Mouse (Mus musculus) forebrain, embryonic 10.5 days (tissue): ENCODE measurements around the gene Zswim5. TPM values are rescaled to one million over a fixed set of nuclear protein-coding genes. Genes with fewer than 3 reads are reported as not detected.
A peak's percentile ranks its signal among the peaks of the same experiment; 100 is the strongest.

Experiments used
- DNase-seq: peaks from one replicate; pipeline ENCODE4 v3.0.0-alpha.2; 2017; ENCODE audit warnings: low spot score; ENCODE audit errors: extremely low spot score
- H3K27ac ChIP-seq: fragments of 300-500 bp; sonication (generic); 2 replicates; pipeline ENCODE4 v1.5.1; 2016; ENCODE audit warnings: mild to moderate bottlenecking
- H3K27me3 ChIP-seq: fragments of 300-500 bp; sonication (generic); 2 replicates; pipeline ENCODE4 v1.6.1; 2016; ENCODE audit warnings: mild to moderate bottlenecking; ENCODE audit not compliant: poor library complexity, severe bottlenecking
- H3K36me3 ChIP-seq: fragments of 300-500 bp; sonication (generic); replicated peaks from 2 replicates; pipeline ENCODE4 v1.6.1; 2016; ENCODE audit warnings: mild to moderate bottlenecking, moderate library complexity
- H3K4me1 ChIP-seq: fragments of 300-500 bp; sonication (generic); 2 replicates; pipeline ENCODE4 v1.6.1; 2016
- H3K4me3 ChIP-seq: fragments of 300-500 bp; sonication (generic); 2 replicates; pipeline ENCODE4 v1.5.1; 2016; ENCODE audit warnings: mild to moderate bottlenecking, moderate library complexity
- H3K9me3 ChIP-seq: fragments of 300-500 bp; sonication (generic); 2 replicates; pipeline ENCODE4 v1.6.1; 2016; ENCODE audit warnings: mild to moderate bottlenecking, moderate library complexity
- WGBS: fragments of 180-500 bp; shearing (Covaris S2); methylation state at CpG from one replicate; pipeline ENCODE4 v1.1.7; 2016; 5-methylcytosine and 5-hydroxymethylcytosine counted together
- polyA plus RNA-seq: library from polyadenylated mRNA; unstranded; fragments of >200 nt; fragmentation: Nextera tagmentation; extraction: Ambion mirVana; gene quantifications from 2 replicates; pipeline ENCODE4 v1.2.1, GENCODE M21; 2016

Zswim5 gene
- polyA plus RNA-seq, 1 experiment from 2014 or later = 5.7 TPM

DNA sequence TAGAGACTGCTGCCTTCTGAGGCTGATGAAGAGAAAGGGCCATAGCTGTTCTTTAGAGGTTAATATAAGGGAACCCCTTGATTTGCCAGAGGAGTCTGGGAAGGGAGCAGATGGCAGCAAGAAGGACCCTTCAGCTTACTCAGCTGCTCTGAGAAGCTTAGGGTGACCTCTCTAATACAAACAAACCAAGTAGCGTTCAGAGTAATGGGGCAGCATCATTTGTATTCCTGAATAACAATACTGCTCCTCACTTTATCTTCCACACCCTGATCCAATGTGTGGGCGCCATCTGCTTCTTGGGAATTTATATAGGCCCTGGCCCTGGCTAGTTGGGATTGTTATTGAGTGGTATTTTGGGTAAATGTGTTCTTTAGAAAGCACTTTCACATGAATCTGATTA is 65.5 kb downstream of the Zswim5 start:
- Histone ChIP-seq H3K27ac (no peak overlapping the region), H3K27me3 (no peaks in the 10 kb centered on the region), H3K4me3 (no peak overlapping the region), H3K9me3 (no peaks in the 10 kb centered on the region), H3K36me3 (no peaks in the 10 kb centered on the region), H3K4me1 (peaks cover 38% of the 10 kb centered on the region)
- no peak for DNase-seq
- WGBS = 70% methylated on average over 2 of the region's 2 CpGs

DNA sequence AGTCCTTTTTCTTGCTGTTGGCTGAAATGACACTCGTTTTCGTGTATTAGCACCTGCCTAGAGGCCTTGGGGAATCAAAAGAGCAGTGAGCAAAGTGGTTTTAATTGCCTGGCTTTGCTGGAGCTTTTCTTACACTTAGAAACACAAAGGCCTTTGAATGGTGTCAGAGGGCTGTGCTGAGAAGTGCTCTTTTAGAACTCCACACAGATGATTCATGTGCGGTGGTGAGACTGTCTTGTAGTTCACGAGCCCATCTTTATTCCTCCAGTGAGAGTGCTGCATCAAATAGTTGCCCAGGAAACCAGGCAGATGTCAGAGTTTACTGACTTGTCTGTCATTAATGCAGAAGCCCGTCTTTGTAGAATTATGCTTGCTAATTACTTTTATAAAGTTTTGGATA is 66.9 kb downstream of the Zswim5 start:
- DNase-seq = no peak
- H3K4me3 ChIP-seq = no peak overlapping the region
- H3K9me3 ChIP-seq = no peaks in the 10 kb centered on the region
- H3K27ac ChIP-seq = no peak overlapping the region
- peaks cover 34% of the 10 kb centered on the region for H3K4me1 ChIP-seq
- WGBS = 33% methylated on average over 5 of the region's 5 CpGs
- no peaks in the 10 kb centered on the region for H3K36me3 ChIP-seq
- no peaks in the 10 kb centered on the region for H3K27me3 ChIP-seq

DNA sequence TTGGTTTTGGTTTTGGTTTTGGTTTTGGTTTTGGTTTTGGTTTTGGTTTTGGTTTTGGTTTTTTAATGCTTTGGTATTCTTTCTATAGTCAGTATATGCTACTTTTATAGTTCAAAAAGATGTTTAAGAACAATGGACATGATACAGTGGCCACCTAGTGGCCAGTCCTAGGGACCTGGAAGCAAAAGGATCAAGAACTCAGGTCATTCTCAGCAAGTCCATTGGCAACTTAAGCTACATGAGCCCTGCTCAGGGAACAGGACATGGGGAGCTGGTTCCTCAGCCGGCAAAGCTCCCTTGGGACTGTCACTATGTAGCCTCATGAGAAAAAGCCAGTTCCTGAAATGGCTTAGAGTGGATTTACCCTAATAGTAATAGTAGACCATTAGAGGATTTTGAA is 74.5 kb downstream of the Zswim5 start:
- H3K9me3 ChIP-seq = no peaks in the 10 kb centered on the region
- no peak overlapping the region for H3K4me3 ChIP-seq
- 67% methylated on average over 1 of the region's 1 CpGs for WGBS
- DNase-seq = no peak
- H3K4me1 ChIP-seq = no peaks in the 10 kb centered on the region
- no peaks in the 10 kb centered on the region for H3K27me3 ChIP-seq
- H3K36me3 ChIP-seq = peaks cover 6% of the 10 kb centered on the region
- H3K27ac ChIP-seq = no peak overlapping the region

DNA sequence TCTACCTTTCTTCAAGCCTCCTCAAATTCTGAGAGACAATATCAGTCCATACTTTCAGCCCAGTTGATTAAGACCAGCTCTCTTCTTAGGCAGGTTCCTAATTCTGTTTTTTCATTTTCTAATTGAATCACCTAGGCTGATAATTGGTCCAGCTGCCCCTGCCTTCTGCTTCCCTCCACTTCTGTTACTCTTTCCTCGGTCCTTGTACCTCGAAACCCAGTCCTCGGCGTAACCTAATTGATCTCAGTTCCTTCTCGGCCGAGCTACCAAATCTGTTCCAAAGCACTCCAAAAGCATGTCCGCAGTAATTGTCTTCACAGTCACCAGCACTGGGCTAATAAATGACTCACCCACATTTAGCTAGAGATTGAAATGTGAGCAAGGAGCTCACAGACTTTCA is 77.8 kb downstream of the Zswim5 start:
- H3K4me3 ChIP-seq = no peak overlapping the region
- 89% methylated on average over 7 of the region's 7 CpGs for WGBS

DNA sequence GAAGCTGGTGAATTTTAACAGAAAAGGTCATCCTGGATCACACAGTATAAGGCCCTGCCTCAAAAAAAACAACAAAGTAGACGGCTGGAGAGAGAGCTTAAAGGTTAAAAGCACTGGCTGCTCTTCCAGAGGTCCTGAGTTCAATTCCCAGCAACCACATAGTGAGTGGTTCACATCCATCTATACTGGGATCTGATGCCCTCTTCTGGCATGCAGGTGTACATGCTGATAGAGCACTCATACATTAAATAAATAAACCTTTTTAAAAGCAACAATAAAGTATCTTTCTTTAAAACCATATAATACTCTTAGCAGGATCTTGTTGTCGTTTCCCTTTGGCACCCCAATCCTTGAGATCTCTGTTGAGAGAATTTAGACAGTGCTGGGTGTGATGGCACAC is 99.3 kb downstream of the Zswim5 start:
- Histone ChIP-seq H3K9me3 (no peaks in the 10 kb centered on the region), H3K27ac (no peak overlapping the region), H3K4me3 (no peak overlapping the region), H3K4me1 (no peaks in the 10 kb centered on the region), H3K27me3 (no peaks in the 10 kb centered on the region), H3K36me3 (peaks cover 80% of the 10 kb centered on the region)
- no peak for DNase-seq
- 80% methylated on average over 2 of the region's 2 CpGs for WGBS

More for the DNA sequence above, 77.8 kb downstream of the Zswim5 start:
- H3K27me3 ChIP-seq = no peaks in the 10 kb centered on the region
- peaks cover 16% of the 10 kb centered on the region for H3K36me3 ChIP-seq
- no peak overlapping the region for H3K27ac ChIP-seq
- DNase-seq = no peak
- no peaks in the 10 kb centered on the region for H3K4me1 ChIP-seq
- H3K9me3 ChIP-seq = no peaks in the 10 kb centered on the region

DNA sequence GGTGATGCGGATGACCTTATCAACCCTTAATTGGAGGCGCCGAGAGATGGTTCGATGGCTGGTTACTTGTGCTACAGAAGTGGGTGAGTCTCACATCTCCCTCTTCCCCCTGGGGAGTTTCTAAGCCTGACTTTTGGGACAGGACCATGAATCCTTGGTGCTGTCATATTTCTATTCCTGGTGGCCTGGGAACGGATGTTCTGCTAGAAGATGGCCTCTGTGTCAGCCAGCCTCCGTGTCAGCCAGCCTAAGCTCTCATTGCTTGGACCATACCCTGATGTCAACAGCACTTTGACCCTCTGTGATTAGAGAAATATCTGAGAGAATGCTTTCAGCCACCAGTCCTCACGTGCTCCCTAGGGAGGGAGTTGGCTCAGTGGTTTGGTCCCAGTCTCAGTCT is 108.5 kb downstream of the Zswim5 start:
- no peak overlapping the region for H3K4me3 ChIP-seq
- H3K4me1 ChIP-seq = no peaks in the 10 kb centered on the region
- DNase-seq = no peak
- H3K36me3 ChIP-seq = peaks cover 74% of the 10 kb centered on the region
- H3K9me3 ChIP-seq = no peaks in the 10 kb centered on the region
- H3K27me3 ChIP-seq = no peaks in the 10 kb centered on the region
- 94% methylated on average over 7 of the region's 7 CpGs for WGBS
- H3K27ac ChIP-seq = no peak overlapping the region

DNA sequence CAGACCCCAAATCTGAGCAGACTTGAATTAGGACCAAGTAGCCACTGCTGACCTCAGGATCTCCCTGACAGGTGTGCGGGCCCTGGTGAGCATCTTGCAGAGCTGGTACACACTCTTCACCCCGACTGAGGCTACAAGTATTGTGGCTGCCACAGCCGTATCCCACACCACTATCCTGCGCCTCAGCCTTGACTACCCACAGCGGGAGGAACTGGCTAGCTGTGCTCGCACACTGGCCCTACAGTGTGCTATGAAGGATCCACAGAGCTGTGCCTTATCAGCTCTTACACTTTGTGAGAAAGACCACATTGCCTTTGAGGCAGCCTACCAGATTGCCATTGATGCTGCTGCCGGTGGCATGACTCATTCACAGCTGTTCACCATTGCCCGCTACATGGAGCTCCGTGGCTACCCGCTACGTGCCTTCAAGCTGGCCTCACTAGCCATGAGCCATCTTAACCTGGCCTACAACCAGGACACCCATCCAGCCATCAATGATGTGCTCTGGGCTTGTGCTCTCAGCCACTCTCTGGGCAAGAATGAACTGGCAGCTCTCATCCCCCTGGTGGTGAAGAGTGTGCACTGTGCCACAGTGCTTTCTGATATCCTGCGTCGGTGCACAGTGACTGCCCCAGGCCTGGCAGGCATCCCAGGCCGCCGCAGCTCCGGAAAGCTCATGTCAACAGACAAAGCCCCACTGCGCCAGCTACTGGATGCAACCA is 109.4 kb downstream of the Zswim5 start:
- no peak overlapping the region for H3K4me3 ChIP-seq
- no peak overlapping the region for H3K27ac ChIP-seq
- no peaks in the 10 kb centered on the region for H3K9me3 ChIP-seq
- H3K36me3 ChIP-seq = peaks cover 71% of the 10 kb centered on the region
- WGBS = 64% methylated on average over 17 of the region's 17 CpGs
- no peaks in the 10 kb centered on the region for H3K4me1 ChIP-seq
- peak; percentile 56 for DNase-seq
- no peaks in the 10 kb centered on the region for H3K27me3 ChIP-seq

DNA sequence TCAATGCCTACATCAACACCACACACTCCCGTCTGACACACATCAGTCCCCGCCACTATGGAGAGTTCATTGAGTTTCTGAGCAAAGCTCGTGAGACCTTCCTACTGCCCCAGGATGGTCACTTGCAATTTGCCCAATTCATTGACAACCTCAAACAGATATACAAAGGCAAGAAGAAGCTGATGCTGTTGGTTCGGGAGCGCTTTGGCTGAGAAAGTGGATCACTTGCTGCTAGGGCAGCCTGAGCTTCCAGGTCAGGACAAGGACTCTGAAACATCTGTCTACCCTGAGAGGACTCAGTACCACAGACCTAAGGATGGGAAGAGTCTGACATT is 109.9 kb downstream of the Zswim5 start:
- peaks cover 70% of the 10 kb centered on the region for H3K36me3 ChIP-seq
- 72% methylated on average over 5 of the region's 5 CpGs for WGBS
- H3K27me3 ChIP-seq = no peaks in the 10 kb centered on the region
- DNase-seq = no peak
- no peaks in the 10 kb centered on the region for H3K9me3 ChIP-seq
- H3K27ac ChIP-seq = no peak overlapping the region
- H3K4me3 ChIP-seq = no peak overlapping the region
- H3K4me1 ChIP-seq = no peaks in the 10 kb centered on the region

DNA sequence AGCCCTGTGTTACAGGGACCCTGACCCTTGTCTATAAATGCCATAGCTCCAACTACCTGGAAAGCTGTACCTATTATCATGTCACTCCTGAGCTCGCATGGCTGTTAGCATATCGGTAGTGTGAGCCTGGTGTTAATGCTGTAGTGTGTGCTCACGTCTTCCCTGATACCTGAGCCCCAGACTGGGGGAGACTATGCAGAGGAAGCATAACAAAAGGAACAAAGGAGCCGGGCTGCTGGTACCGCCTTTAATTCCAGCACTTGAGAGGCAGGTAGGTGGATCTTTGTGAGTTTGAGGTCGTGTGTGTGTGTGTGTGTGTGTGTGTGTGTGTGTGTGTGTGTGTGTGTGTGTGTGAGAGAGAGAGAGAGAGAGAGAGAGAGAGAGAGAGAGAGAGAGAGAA is 112.6 kb downstream of the Zswim5 start:
- Histone ChIP-seq H3K4me3 (no peak overlapping the region), H3K27ac (no peak overlapping the region), H3K4me1 (peaks cover 21% of the 10 kb centered on the region), H3K36me3 (peaks cover 69% of the 10 kb centered on the region), H3K27me3 (no peaks in the 10 kb centered on the region), H3K9me3 (no peaks in the 10 kb centered on the region)
- WGBS = 64% methylated on average over 6 of the region's 6 CpGs
- no peak for DNase-seq

DNA sequence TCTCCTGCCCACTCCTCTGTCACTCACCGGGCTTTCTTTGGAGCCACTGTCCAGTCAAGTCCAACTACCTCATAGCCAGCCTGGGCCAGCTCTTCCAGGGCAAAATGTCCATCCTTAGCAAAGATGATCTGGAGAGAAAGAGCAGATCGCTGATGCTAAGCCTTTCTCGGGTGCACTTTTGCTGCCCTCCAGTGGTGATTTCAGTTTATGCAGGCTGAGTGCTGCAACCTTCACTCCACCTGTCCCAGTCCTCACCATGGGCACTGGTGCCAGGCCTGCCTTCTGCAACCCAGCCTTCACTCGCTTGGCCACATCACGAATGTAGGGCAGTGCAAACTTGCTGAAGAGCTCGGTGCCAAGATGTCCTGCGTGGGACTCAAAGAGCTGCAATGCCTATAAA is 114.2 kb downstream of the Zswim5 start:
- Histone ChIP-seq H3K27me3 (peaks cover 2% of the 10 kb centered on the region), H3K4me1 (peaks cover 35% of the 10 kb centered on the region), H3K27ac (no peak overlapping the region), H3K4me3 (no peak overlapping the region), H3K36me3 (peaks cover 52% of the 10 kb centered on the region), H3K9me3 (no peaks in the 10 kb centered on the region)
- DNase-seq = peak; percentile 72
- WGBS = 17% methylated on average over 7 of the region's 7 CpGs

DNA sequence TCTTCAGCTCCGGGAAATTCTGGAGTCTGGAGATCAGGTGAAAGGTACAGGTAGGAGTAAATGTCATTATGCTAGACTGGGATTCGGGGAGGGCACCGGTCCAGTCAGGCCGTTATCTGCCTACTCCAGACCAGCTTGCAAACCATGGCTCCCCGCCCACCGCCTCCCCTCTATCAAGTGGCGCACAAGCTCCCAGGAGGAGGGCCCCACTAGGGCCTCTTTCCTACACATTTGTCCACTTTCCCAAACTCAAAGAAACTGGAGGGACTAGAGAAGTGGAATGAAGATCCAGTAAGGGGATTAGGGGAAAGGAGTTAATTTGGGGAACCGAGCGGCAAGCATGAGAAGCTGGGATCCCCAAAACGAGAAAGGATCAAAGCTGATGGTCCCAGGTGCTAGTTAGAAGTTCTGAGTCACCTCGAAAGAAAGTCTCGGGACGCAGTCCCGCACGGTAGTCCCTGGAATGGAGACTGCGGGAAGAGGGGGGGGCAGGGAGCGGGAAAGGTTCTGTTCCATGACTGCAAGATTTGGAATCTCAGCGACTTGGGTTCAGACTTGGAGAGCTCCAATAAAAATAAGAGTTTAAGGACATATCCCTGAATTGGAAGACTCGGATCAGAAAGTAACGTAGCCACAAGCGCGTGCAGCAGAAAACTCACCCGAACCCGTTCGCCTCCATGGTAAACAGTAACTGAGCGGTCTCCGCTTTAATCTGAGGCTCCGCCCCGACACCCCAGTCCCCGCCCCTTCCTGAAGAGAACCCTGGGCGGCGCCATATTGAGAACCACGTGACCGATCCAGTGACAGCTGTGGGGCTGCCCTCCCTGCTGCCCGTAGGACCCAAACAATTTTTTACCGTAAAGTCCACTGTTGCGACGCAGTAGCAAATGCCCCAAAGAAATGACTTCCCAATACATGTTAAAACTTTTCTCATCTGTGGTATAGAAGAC is 116.8 kb downstream of the Zswim5 start, which contains the start of gene Urod:
TSS of gene Urod (minus strand) at position 742 of the 950 bp plus-strand sequence.
- DNase-seq = peak; percentile 96
- WGBS = 2% methylated on average over 38 of the region's 38 CpGs

DNA sequence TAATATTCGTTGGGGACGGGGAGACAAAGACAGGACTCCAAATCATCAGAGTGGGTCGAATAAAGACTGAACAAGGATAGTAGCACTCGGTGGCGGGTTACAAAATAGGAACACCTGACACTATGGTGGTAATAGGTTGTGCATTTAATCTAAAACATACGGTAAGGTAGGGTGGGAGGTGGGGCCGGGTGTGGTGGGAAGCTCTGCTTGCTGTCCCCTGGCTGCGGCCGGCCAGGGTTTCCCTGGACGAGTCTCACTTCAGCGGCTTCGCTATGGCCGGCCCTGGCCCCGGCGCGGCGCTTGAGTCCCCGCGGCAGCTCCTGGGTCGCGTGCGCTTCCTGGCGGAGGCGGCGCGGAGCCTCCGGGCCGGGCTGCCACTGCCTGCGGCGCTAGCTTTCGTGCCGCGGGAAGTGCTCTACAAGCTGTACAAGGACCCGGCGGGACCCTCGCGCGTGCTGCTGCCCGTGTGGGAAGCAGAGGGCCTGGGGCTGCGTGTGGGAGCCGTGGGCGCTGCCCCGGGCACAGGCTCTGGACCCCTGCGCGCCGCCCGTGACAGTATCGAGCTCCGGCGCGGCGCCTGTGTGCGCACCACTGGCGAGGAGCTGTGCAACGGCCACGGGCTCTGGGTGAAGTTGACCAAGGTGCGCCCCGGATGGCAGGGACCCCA is 118.1 kb downstream of the Zswim5 start, which contains the start of gene Hectd3:
TSS of gene Hectd3 (plus strand) at position 187 of the 667 bp plus-strand sequence.
- H3K36me3 ChIP-seq = peaks cover 25% of the 10 kb centered on the region
- peaks cover 7% of the 10 kb centered on the region for H3K27me3 ChIP-seq
- peak; percentile 74 for DNase-seq
- H3K4me1 ChIP-seq = peaks cover 40% of the 10 kb centered on the region
- peak within 1 kb of the TSS; percentile 79 for H3K4me3 ChIP-seq
- WGBS = under 1% methylated on average over 58 of the region's 58 CpGs
- H3K9me3 ChIP-seq = no peaks in the 10 kb centered on the region
- H3K27ac ChIP-seq = peak within 1 kb of the TSS; percentile 79

More for the DNA sequence above, 116.8 kb downstream of the Zswim5 start, which contains the start of gene Urod:
- peaks cover 31% of the 10 kb centered on the region for H3K36me3 ChIP-seq
- peaks cover 40% of the 10 kb centered on the region for H3K4me1 ChIP-seq
- H3K27ac ChIP-seq = peak within 1 kb of the TSS; percentile 79
- peak within 1 kb of the TSS; percentile 79 for H3K4me3 ChIP-seq
- peaks cover 7% of the 10 kb centered on the region for H3K27me3 ChIP-seq
- no peaks in the 10 kb centered on the region for H3K9me3 ChIP-seq
